19 mouse cellular contexts compared by ENCODE assay signal in genomic region chr5:47781608-47782007, GRCm38 (mm10).
"Had no signal": no experiment of that assay in that cellular context is flagged by ENCODE, and none has a peak within 500 bp of the region (broad histone marks: within the 10 kb centered on the region; RNA-seq: fewer than 3 reads in every experiment).

No protein-coding gene starts in this region.

- H3K27ac ChIP-seq: gastrocnemius, adult 2 months; heart, embryonic 10.5 days; hindbrain, embryonic 13.5 days; hindbrain, embryonic 15.5 days; hindbrain, postnatal 0 days; layer of hippocampus, adult 2 months; left cerebral cortex, adult 2 months; limb, embryonic 10.5 days; limb, embryonic 12.5 days had no signal

- DNase-seq: gastrocnemius, adult 2 months; gastrocnemius, postnatal 10 days; gastrocnemius, postnatal 25 days; heart, postnatal 36 days; kidney, adult 11 months; kidney, adult 8-10 months; kidney, postnatal 10 days; kidney, postnatal 25 days; kidney, postnatal 4 days had no signal

- H3K9me3 ChIP-seq: heart, embryonic 10.5 days; heart, embryonic 12.5 days; hindbrain, embryonic 13.5 days; hindbrain, embryonic 15.5 days; limb, embryonic 10.5 days; limb, embryonic 12.5 days had no signal

- H3K9ac ChIP-seq: heart, embryonic 12.5 days; hindbrain, embryonic 13.5 days; hindbrain, embryonic 15.5 days; limb, embryonic 12.5 days had no signal

- H3K4me2 ChIP-seq: heart, embryonic 12.5 days; hindbrain, embryonic 13.5 days; hindbrain, embryonic 15.5 days; limb, embryonic 12.5 days had no signal

- H3K4me1 ChIP-seq: heart, embryonic 10.5 days; hindbrain, embryonic 13.5 days; hindbrain, embryonic 15.5 days; limb, embryonic 12.5 days had no signal

- H3K36me3 ChIP-seq: heart, embryonic 10.5 days; heart, embryonic 12.5 days; hindbrain, embryonic 13.5 days; hindbrain, embryonic 15.5 days; limb, embryonic 10.5 days; limb, embryonic 12.5 days had no signal

- ATAC-seq: hindbrain, postnatal 0 days; intestine, embryonic 16.5 days had no signal

- H3K4me3 ChIP-seq: gastrocnemius, adult 2 months; heart, embryonic 10.5 days; heart, embryonic 12.5 days; hindbrain, embryonic 13.5 days; hindbrain, embryonic 15.5 days; layer of hippocampus, adult 2 months; left cerebral cortex, adult 2 months; limb, embryonic 10.5 days; limb, embryonic 12.5 days had no signal

- H3K27me3 ChIP-seq: heart, embryonic 12.5 days; hindbrain, embryonic 13.5 days; hindbrain, embryonic 15.5 days; limb, embryonic 12.5 days had no signal
